Mouse (Mus musculus) layer of hippocampus, adult 9-11 months (tissue): ENCODE data around the gene Ccdc187.

Source experiments
- DNase-seq: peaks from one replicate; pipeline ENCODE4 v3.0.0; 2022

Ccdc187 gene

GRCm38 (mm10) chr2:26205761-26206160 is 88.6 kb downstream of the Ccdc187 start:
- no peak for DNase-seq

GRCm38 (mm10) chr2:26205126-26205525 is 89.2 kb downstream of the Ccdc187 start:
- DNase-seq, result no peak

GRCm38 (mm10) chr2:26202849-26203475 is 91.4 kb downstream of the Ccdc187 start:
- no peak for DNase-seq

- no peak for DNase-seq
Measured at GRCm38 (mm10) chr2:26201926-26202848, 92.2 kb downstream of the Ccdc187 start.

GRCm38 (mm10) chr2:26198488-26198887 is 95.9 kb downstream of the Ccdc187 start:
- no peak for DNase-seq

GRCm38 (mm10) chr2:26194552-26195339 is 99.6 kb downstream of the Ccdc187 start:
- DNase-seq, result no peak
